Mouse (Mus musculus): ENCODE measurements around the gene Abcc10.

Gene Abcc10

DNA sequence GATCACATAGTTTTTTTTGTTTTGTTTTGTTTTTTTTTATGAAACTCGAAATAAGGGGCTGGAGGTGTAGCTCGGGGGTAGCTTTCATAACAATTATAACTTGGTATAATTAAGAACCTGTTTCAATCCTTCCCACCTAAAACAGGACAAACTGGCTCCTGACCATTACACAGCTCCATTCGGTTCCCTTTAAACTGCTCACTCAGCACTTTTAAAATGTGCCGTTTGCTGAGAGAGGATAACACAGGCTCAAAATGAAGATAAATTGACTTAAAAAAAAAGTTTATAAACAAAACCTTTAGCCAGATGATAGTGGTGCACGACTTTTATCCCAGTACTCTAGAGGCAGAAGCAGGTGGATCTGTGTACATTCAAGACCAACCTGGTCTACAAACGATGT is 42.7 kb downstream of the Abcc10 start:
- no peak for DNase-seq (ENCODE audit: low spot score)

DNA sequence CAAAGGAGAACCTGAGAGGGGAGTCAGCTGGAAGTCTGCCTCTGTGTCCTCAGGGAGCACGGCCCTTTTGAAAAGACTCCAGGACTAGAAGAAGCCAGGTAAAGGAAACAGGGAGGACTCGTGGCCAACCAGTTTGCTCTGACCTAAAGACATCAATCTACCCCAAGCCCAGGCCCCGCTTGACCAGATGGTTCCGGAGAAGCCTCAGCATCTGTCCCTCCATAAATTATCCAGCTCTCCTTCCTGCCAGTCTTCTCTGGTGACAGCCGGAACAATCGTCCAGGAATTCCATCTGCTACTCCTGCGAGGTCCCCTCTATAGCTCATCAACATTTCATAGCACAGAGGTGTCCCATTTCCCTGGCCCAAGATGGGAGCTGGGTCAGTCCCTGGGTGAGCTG is 43.5 kb downstream of the Abcc10 start:
- DNase-seq (ENCODE audit: low spot score): no peak

DNA sequence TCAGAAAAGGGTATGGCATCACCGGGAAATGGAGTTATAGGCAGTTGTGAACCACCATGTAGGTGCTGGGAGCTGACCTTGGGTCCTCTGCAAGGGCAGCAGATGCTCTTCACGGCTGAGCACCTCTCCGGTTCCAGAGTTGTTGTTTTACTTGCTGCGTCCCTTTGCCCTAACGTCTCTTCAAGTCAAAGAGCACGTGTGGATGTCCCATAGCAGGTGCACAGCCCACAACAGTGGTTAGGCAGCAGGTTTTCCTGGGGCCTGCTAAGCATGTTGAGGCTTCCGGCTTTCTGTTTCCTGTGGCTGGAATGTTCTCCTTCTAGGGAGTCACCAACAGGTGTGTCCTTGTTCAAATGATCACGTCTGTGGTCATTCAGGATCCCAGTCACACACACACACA is 44.2 kb downstream of the Abcc10 start:
- no peak for DNase-seq (ENCODE audit: low spot score)

DNA sequence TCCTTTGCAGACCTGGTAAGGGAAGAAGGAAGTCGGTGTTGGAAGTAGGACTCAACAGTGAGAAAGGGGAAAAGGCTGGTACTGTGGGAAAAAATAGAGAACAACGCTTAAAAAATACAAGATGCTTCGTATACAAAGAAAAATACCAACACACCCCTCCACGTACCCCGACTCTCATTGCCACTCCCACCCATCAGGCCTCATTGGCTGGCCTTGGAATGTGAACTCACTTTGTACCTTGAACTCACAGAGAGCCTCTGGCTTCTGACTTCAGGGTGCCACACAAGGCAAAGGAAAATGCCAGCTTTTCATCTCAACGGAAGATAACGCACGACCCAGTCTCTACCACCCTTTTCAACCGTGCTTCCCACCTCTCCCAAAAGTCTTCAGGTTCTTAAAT is 45.0 kb downstream of the Abcc10 start:
- no peak for DNase-seq (ENCODE audit: low spot score)

DNA sequence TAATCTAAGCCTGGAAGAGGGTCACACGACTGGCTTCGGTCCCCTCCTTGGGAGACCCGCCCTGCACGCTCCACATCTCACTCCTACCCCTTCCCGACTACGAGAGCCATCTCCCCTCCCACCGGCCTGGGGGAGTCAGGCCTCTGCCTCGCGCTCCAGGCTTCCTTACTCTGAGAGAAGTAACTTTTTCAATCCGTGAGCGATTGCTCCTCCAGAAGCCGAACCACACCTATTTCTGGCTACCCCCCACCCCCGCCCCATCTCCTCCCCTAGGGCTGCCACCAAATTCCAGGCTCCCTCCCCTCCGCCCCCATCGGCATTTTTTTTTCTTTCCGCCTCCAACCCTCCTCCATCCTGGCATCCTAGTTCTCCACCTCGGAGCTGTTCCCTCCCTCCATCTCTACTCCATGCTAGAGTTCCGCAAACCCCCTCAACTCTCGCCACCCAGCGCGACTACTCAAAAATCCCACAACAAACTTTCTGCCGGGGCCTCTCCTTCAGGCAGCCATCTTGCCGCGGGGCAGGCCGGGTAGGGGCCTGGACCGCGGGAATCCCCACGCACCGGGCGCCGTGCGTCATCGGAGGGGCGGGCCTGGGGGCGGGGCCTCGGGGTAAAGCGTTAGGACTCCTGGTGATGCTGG is 45.5 kb downstream of the Abcc10 start, which contains the start of gene Tjap1:
Gene Tjap1 (minus strand): TSS at position 544 of the 641 bp plus-strand sequence.
- DNase-seq (ENCODE audit: low spot score): peak; percentile 79

DNA sequence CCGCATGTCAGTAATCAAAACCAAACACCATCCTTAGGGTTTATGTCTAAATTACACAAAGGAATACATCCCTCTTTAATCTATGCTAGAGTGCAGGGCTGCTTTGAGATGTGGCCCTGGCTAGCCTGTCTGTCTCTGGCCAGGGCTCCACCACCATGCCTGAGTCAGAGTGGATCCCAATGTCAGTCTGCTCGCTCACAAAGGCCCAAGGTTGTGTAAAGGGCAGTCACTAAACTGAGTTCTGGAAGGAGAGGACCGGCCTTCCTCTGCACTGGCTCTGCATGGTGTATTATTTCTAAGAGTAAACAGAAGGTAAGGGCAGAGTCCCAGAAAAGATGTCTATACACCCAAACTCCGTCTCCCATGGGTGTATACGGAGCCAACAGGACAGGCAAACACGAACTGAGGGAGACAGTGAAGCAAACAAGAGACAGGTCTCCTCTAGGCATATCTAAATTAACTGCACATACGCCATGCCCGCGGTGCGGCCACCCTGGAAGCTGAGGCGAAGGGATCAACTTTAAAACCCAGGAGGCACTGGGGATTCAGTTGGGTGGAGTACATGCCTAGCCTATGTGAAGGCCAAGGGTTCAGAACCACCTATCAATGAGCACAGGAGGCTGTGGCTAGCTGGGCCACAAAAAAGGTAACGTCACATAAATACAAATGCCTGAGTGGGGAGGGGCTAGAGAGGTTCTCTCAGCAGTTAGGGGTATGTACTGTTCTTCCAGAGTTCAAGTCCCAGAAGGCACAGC is 50.0 kb downstream of the Abcc10 start:
- DNase-seq (ENCODE audit: low spot score): no peak

DNA sequence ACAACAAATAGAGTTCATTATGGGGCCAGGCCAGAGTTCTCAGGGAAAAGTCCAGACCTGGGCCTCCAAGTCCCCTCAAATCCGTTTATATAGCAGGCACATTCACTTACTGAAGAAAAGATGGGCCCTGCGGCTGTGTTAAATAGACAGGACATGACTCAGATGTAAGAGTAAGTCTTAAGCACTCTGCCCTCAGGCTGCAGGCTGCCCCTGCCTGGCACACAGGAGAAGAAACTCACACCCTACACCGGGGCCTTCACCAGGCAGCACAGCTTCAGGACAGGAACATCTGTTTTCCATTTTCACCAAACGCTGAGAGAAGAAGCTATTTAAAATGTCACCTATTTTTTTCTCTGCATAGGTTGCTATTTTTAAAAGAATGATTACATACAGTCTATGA is 50.6 kb downstream of the Abcc10 start:
- DNase-seq (ENCODE audit: low spot score): no peak

DNA sequence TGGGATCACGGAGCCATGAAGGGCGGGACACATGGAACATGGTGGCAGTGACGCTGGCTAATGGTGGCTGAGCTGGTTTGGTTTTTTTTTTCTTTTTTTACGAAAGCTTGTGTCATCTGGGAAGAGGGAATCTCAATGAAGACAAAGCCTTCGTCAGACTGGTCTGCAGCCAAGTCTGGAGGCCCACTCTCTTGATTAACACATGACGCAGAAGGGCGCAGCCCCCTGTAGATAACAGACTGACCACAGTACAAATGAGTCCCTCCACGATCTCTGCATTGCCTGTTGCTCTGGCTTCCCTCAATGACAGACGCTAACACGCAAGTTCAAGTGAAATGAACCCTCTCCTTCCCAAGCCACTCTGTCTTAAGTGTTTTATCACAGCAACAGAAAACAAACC is 52.6 kb downstream of the Abcc10 start:
- DNase-seq (ENCODE audit: low spot score): no peak

DNA sequence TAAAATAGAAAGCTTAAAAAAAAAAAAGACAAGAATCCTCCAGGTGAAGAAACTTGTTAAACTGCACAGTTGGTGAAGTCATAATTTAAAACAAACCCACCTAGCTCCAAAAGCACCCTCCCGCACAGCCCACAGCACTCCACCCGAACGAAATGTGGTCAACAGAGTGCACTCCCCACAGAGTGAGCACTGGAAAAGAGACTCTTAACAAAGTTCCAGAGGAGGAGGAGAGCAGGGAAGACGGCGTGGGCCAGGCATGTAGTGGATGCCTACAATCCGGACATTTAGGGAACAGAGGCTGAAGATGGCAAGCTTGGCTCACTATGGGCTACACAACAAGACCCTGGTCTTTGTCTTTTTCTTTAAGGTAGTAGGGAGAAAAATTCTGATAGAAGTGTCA is 53.1 kb downstream of the Abcc10 start:
- DNase-seq (ENCODE audit: low spot score): no peak

DNA sequence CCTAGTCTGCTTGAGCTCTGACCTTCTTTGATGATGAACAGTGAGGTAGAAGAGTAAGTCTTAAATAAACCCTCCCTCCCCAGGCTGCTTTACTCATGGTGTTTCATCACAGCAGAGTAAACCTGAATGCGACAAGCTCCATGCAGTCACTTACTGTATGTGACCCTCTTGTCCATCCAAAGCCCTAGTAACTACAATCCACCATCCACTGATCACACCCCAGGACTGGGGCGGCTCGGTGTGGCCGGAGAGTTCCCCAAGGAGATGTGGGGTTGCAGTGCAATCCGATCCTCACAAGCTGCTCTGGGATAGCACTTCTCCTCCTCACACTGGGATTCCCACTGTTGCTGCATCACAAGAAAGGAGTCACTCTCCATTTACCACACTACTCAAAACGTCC is 53.7 kb downstream of the Abcc10 start:
- no peak for DNase-seq (ENCODE audit: low spot score)

DNA sequence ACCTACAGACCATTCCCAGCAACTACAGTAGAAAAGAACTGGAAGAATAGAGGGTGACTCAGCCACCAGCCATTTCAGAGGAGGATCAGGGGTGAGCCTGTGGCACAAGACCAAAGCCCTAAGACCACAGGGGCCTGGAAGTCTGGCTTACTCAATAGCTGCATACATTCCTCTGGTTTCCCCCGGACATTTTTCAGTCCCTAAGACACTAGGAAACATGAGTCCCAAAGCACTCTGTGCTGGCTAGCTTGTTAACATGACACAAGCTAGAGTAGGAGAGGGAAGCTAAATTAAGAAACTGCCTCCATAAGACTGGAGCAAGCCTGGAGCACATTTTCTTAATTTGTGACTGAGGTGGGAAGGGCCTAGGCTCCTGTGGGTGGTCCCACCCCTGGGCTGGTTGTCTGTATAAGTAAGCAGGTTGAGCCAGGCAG is 54.3 kb downstream of the Abcc10 start:
- DNase-seq (ENCODE audit: low spot score): no peak

DNA sequence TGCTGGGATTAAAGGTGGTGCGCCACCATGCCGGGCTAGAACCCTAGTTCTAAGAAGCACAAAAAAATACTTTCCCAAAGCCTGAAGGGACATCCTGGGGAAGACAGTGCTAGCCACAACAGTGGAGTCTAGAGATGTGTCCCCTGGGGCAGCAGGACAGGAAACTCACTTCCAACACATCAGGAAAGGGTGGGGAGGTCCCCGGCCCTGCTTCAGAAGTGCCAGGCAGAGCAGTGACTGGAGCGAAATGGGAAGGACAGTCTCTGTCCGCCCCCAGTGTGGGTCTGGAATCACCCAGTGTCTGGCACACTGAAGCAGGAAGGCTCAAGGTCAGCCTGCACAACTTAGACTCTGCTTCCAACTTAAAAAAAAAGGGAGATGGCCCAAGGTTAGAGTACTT is 55.5 kb downstream of the Abcc10 start:
- DNase-seq (ENCODE audit: low spot score): no peak

DNA sequence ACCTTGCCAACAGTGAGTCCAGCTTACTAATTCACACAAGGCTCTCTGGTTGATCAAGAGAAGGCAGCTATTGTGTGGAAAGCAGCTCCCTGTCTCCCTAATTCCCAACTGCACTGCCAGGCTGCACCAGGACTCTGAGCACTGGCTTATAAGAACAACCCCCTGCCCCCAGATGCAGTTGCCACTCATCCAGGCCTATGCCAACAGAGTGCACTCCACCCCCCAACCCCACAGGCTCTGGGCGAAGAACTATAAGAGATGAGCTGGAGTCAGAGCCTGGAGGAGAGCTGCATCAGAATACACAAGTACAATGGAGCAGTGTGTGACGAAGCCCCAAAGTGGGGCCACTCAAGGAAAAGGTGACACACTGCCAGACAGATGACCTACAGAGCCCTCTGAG is 56.1 kb downstream of the Abcc10 start:
- no peak for DNase-seq (ENCODE audit: low spot score)

DNA sequence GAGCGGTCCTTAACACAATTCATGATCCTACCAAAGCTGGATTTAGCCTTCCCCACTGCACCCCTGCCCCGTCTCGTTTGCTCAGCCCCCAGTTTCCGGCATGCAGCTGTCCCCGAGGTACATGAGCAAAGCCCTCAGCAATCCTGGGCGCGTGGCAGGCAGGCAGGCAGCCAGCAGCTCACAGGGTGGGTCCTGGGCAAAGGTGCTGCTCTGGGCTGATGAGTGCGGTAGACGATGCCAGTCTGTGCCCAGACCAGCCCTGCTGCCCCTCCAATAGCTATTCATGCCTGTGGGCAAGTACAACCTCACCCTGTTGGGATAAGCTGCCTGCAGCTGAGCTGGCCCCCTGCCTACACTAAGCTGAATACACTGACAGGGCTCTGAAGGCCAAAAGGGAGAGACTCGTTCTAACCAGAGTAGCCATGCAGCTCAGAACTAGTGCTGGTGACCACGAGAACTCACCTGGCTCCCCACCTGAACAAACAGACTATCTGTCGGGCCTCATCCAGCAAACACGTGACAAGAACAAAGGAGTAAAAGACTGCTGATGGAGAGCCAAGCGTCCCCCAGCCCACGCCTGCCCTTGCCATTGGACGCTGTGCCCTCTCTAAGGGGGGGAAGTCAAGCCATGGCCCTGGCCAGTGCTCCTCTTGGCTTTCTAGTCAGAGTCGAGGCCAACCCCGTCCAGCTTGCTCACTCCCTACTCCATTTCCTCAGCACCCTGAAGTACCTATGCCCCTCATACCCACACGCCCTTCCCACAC is 58.2 kb downstream of the Abcc10 start:
- DNase-seq (ENCODE audit: low spot score): no peak

DNA sequence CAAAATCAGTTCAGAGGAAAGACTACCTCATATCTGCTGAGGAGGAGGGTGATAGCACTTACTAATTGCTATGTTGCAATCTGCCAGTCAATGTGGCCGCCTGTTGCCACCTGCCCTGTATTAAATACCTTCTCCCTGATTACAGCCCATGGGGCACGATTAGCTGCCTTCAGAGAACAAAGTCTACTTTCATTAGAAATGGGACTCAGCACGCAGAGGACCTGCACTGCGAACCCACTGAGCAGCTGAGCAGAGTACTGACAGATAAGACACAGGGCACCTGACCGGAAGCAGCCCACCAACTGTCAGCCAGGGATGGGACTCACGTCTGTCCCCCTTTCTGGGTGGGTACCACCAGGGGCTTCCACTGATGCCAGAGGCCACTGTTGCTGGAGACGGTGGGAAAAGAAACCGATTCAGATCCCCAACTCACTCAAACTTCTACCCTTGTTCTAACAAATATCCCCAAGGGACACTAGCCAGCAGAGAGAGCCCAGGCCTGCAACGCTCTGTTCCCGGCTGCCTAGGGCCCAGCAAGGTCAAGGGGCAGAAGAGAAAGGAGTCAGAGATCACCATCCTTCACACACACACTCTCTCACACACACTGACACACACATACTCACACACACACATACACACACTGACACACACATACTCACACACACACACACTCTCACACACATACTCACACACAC is 60.0 kb downstream of the Abcc10 start:
- no peak for DNase-seq (ENCODE audit: low spot score)

DNA sequence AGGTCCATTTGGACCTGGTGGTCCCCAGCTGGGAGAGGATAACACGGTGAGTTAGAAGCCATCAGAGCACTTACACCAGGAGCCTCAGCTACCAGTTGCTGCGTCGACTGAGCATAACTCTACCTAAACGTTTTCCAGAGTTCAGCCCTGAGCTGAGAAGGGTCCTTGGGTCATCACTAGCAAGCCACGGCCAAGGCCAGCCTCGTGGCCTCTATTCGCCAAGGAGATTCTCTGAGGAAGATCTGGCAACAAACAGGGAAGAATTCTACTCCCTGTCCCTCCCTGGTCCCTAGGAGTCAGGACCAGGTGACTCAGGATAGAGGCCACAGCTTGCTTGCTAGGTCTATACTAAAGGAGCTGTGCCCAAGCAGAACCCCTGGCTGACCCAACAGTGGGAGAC is 60.6 kb downstream of the Abcc10 start:
- no peak for DNase-seq (ENCODE audit: low spot score)

DNA sequence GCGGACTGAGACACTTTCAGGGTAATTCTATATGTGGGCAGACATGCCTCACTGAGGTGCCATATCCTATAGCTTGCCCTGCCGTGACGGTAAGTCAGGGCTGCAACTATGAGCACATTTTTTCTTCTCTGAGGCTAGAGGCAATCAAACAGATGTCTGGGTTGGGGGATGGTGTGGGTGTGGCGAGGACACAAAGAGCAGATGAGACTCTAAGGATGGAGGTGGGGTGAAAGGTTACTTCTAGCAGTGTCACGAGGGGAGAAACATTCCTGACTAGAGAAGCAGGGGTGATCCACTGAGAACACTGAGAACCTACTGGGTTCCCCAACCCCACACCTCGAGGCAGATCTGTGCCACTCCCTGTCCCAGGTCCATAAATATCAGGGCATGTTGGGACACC is 61.2 kb downstream of the Abcc10 start:
- DNase-seq (ENCODE audit: low spot score): no peak

DNA sequence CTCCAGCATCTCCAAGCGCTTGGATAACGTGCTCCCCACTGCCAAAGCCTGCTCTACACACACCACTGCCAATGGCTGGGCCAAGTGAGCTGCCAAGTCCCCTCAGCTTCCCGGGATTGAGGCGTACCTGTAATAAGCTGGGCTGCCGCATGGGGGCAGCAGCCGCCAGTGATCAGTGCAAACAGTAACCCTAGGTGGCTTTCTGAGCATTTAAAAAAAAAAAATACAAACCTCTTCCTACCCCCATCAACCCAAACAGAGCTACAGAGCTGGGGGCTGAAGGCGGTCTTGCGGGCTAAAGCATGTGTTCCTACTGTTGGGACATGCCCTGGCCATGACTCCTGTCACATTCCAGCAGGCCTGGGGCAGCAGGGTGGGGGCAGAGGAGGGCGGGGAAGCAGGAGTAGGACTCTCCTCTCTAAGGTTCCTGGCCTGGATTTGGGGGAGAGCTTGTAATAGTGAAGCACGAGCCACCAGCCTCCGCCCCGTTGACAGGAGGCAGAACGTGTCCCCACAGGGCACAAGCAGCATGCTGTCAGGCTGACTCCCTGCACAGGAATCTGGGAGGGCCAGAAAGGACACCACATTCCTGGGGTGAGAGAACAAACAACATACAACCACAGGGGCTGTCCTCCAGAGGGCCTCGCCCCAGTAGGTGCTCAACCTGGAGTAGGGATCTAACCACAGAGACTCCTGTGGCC is 62.1 kb downstream of the Abcc10 start:
- DNase-seq (ENCODE audit: low spot score): peak; percentile 48

DNA sequence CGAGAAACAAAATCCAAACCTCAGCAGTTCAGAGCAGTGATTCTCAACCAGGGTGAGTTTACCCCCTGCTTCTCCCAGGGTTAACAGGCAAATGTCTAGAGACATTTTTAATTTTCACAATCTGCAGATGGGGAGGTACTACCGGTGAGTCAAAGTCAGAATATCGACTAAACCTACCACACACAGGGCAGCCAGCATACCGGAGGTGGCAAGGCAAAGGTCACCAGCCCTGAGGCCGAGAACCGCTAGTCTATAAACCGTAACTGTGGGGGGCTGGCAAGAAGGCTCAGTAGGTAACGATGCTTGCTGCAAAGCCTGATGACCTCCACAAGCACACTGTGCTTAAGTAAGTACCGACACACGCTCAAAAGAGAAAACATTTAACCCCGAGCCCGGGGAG is 62.6 kb downstream of the Abcc10 start:
- no peak for DNase-seq (ENCODE audit: low spot score)

DNA sequence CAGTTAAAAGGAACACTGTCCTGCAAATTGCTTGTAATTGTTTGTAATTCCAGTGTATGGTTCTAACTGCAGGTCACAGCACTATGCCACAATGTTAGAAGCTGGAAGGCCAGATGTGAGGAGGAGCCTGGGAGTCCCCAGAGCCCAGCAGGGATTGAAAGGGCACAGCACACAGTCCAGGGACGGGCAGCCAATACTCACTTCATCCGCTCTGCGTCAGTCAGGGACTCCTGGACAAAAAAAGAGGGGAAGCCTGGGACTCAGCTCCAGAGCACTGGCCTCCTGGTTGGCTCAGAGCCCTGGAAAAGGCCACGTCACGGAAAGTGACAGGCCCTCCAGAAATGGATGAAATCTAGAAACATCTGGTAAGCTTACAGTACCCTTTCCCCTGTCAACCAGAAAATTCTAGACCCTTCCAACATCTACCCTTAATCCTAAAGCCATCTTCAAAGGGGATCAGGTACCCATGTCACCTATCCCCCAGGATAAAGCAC is 65.9 kb downstream of the Abcc10 start:
- no peak for DNase-seq (ENCODE audit: low spot score)

DNA sequence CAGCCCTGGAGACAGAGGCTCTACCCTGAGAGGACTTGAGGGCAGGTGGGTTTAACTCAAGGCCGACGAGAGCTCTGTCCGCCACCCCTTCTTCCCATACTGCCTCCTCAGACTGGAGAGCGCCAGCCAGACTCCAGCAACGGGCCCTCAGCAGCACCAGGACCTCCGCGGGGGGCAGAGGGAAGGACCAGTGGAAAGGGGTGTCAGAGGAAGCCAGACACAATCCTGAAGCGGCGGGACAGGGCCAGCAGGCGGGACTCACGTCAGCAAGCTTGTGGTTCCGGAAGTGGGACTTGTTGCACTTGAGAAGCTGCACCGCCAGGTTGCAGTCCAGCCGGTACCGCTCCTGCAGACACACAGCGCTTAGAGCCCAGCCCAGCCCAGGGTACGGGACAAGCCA is 68.5 kb downstream of the Abcc10 start:
- DNase-seq (ENCODE audit: low spot score): no peak
